Mouse (Mus musculus): Measurements from ENCODE around the gene Ccdc97.
A peak's percentile ranks its signal among the peaks of the same experiment; 100 is the strongest.

Gene Ccdc97

DNA sequence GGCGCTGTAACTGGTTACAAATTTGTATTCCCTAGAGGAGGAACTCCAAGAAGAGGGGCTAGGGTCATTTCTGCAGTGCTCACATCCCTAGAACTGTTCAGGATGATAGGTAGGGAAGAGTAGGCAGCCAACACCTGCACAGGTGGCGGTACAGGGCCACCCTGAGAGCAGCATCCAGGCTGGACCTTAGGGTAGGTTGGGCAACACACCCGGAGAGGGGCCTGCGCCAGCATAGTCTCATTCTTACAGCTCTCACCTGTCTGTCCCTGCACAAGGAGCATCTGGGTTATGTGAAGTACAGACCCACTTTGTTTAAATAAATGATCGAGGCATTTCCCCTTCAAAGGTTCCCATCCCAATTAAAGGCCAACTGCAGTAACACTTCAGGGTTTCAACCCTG lies 1.9 kb upstream of the Ccdc97 start:
- no peak for DNase-seq (ENCODE audit: low spot score)

DNA sequence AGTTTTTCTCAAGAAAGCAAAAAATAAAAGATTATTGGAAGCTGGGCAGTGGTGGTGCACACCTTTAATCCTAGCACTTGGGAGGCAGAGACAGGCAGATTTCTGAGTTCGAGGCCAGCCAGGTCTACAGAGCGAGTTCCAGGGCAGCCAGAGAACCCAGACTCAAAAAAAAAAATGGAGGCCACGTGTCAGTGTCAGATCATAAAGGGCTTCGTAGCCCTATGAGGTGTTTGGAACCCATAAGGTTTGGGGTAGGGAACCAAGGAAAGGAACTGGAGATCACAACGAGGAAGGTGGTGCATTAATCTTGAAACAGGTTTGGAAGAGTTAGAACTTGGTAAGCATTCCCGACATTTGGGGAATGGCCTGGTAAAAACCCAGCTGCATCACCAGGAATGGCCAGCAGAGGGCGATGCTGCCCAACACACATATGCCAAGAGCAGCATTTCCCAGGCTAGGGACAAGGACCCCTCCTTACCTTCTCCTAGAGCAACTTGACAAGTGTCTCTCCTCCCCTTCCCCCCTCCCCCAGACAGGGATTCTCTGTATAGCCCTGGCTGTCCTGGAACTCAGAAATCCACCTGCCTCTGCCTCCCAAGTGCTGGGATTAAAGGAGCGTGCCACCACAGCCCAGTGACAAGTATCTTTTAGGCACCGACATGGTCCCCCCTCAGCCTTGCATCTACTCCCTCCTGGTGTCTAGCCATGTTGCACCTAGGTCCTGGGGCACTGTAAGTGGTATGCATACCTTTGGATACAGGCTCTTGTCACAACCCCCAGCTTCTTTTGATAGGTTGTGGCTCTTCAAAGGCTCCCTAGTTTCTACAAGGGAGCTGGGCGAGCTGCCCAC lies 1.1 kb upstream of the Ccdc97 start:
- peak; percentile 81 for DNase-seq (ENCODE audit: low spot score)

DNA sequence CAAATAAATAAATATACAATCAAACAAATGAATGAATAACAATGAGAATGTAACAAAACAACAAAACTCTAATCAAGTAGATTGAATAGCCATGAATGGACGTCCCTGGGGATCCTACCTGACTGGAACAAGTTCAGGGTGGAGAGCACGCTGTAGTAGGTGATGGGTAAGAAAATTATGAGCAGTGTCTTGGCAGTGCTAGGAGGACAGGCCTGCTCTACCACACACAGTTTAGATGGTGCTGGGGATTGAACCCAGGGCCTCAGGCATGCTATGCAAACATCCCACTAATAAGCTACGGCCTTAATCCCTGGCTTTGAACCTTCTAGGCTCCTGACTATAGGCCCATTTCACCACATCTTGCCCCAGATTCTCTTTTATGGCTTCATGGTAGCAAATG lies 1.4 kb downstream of the Ccdc97 start:
- DNase-seq (ENCODE audit: low spot score): no peak

DNA sequence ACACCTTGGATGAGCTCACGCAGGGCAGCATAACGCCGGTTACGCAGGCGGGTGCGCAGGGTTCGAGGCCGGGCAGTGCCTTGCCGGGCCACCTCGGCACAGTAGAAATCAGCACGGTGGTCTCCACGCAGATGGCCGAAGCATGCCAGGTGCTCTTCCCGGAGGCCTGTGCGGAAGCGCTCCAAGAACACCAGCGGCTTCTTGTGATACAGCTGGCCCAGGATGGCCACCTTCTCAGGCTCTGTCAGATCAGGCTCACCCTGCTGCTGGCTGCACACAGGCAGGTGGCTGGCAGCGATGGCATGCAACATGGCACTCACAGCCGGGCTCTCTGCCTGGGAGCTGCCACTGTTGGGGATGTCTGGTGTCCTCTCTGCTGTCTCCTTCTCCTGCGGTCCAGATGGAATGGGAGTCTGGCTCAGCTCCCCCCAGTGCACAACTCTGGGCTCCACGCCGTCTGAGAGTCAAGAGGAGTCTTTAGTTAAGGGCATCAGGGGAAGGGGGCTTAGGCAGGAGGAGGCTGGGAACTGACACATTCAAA lies 3.1 kb downstream of the Ccdc97 start:
- DNase-seq (ENCODE audit: low spot score): no peak

DNA sequence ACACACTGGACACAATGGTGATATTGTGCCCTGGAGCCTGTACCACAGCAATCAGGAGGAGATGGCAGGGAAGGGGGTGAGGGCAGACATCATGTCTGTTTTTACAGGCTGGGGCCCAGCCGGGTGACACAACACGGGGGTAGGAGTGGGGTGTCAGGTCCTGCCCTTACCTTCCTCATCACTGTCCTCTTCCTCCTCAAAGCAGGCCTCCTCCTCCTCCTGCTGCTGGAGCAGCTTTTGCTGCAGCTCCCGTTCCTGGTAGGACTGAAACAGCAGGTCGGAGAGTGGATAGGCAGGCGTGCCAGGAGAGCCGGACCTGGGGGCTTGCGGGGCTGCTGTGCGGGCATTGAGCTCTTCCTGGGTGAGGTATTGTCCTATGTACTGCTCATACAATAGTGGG lies 4.3 kb downstream of the Ccdc97 start:
- DNase-seq (ENCODE audit: low spot score): no peak

DNA sequence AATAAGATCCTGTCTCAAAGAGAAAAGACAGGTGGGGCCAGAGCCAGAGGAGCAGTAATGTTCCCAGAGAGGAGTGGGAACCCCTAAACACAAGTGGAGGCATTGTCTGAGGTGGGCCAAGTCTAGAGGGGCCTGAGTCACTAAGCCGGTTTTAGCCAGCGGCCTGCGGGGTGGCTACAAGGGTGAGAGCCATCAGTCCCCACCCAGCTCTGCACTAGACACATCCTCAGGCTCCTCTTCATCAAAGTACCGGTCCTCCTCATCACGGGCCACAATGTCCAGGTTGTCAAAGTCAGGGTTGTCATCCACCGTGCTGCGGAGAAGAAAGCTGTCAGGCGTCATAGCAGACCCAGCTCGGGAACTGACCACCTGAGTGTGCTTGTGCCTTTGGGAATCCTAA lies 6.1 kb downstream of the Ccdc97 start:
- DNase-seq (ENCODE audit: low spot score): no peak

DNA sequence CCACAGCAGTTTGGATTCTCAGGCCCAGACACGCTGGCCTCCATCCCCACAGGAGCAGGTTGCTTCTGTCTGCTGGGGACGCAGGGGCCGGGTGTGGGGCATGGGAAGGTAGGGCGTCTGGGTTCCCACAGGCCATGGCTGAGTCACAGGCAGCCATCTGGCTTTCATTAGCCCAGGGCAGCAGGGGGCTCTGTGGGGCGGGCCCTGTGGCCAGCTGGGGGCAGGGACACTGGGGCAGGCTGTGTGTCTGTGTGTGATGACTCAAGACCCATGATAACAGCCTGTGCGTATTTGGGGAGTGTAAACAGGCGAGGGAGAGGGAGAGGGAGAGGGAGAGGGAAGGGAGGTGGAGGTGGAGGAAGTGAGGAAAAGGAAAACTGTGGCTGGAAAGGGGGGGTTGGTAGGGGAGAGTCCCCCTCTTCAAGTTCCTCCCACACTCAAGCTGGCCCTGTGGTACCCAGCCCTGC lies 7.1 kb downstream of the Ccdc97 start:
- DNase-seq (ENCODE audit: low spot score): peak; percentile 67

DNA sequence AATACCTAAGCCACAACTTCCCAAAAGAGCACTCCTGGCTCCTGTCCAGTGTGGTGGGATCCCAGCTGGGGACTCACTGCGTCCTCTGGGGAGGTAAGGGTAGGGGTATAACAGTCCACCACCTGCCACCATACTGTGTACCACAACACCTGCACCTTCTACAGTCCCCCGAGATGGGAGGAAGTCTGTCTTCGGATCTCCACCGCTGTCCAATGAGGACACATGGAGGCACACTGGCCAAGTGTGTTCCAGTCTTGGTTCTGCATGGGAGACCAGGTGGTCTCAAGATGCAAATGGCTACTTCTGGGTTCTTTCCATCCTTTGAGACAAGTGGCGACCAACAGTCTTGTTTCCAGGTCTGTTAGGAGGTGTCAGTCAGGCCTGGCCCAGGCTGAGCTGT lies 7.7 kb downstream of the Ccdc97 start:
- no peak for DNase-seq (ENCODE audit: low spot score)

DNA sequence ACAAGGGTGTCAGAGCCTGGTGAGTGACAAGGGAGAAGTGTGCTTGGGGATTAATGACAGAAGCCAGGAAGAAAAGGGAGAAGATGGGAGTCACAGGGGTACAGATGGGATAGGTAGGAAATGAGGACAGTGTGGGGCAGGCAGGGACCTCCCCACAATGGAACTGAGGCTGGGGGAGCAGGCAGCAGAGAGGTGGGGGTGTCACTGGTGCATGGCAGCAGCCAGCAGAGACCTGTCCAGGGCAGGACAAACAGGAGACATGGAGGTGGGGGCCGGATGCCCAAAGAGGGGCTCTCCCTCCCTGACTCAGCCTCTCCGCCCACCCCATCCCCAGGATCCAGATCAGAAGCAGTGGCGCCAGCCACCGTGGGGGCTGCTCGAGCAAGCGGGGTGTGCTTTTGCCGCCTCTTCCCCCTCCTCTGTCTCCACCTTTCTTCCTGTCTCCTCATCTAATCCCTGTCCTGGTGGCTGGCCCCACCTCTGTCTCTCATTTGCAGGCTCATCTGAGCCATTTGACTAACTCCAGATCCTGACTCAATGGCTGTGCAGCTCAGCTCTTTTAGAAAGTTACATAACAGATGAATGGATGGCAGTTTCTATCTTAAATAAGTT lies 8.3 kb downstream of the Ccdc97 start:
- no peak for DNase-seq (ENCODE audit: low spot score)

DNA sequence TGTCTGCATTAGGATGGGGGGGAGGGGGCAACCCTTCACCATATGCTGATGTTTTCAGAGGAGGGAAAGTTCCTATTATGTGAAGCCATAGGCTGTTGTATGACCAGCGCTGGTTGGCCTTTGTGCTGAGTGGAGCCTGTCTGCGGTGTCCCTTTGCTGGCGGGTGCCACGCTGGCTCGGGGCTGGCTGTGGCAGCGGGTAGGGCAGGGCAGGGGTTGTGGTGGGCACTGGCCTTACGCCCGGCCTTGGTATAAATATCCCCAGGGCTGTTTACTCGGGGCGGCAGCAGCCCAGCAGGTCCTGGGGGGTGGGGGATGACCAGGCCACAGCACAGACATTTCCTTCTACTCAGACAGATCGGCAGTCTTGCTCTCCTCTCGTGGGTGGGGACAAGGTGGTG lies 8.9 kb downstream of the Ccdc97 start:
- no peak for DNase-seq (ENCODE audit: low spot score)

DNA sequence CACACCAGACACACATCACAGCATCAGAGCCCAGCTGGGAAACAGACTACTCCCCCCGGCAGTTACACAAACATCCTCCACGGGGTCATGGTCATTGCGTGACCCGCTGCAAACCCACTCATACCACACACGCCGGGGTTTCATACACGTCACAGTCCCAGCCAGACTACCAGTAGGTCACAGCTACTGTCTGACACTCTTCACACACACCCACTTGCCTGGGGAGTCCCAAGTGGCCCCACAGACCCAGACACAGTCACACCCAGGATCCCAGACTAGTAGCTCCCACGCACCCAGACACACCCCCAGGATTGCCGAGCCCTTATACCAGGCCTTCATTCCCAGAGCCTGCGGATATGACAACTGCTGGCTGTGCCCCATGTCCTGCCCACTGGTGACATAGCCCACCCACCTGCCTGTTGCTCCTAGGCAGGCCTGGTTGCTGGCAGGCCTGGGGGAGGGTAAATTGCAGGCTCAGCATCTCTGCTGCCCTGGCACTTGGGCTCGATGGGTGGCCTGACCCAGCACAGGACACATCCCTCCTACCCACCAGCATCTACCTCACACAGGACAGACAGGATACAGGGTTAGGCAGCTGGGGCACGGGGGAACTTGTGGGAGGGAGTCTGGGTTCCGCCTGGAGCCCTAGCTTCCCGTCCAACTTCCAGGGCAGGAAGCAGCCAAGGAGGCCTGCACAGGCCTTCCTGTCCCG lies 11.2 kb downstream of the Ccdc97 start:
- peak; percentile 34 for DNase-seq (ENCODE audit: low spot score)

DNA sequence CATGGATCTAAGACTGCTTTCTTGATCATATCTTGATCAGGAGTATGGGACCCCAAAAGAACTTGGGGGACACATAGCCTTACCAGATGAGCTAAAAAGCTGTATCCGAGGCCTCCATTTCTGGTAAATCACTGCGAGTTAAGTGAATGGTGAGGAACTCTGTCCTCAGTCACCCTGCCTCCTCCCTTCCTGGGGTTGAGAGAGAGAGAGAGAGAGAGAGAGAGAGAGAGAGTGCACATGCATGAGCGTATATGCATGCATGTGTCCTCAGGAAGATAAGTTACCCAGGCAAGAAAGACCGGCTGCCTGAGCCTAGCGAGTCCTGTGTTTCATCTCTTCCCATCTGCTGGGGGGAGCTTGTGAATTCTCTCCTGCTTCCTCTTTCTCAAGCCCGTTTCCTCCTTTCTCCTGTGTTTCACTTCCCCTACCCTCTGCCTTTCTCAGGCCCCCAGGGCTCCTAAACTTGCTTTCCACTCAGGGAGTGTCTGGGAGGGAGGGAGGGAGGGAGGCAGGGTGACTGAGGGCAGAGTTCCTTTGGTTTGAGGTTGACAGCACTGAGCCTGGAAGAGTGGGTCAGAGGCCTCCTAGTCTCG lies 12.2 kb downstream of the Ccdc97 start:
- peak; percentile 41 for DNase-seq (ENCODE audit: low spot score)

DNA sequence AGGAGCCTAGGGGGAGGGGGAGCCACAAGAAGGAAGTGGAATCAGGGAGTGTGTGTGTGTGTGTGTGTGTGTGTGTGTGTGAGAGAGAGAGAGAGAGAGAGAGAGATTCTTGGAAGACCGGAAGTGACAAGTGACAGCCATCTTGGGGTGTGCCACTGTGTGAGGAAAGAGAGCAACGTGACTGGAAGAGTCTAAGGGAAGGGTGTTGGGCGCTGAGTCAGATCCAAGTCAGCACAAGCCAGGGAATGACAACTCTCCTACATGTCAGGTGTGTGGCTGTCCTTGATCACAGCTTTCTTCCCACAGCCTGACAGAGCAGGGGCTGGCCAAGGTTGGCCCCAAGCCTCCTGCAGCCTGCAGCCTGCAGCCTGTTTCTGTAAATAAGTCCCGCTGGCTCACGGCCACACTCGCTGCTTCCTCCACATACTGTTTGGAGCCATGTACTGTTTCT lies 13.1 kb downstream of the Ccdc97 start:
- DNase-seq (ENCODE audit: low spot score): peak; percentile 77

DNA sequence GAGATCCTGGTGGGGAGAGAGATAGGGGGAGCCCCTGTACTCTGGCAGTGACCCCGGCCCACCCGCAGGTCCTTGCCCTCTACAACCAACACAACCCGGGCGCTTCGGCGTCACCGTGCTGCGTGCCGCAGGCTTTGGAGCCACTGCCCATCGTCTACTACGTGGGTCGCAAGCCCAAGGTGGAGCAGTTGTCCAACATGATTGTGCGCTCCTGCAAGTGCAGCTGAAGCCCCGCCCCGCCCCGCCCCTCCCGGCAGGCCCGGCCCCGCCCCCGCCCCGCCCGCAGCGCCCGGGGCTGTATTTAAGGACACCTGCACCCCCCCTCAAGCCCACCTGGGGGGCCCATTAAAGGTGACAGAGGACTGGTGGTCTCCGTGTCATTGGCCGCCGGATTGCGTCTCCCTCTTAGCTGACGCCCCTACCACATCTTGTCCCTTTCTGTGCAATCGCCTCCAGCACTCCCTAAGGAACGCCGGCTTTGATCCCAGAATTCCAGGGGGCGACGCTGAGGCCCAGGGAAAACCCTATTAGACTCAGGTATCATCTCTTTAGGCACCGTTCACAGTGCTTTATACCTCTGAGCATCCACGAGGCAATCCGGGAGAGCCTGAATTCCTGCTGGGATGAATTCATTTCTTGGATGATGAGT lies 14.0 kb downstream of the Ccdc97 start:
- DNase-seq (ENCODE audit: low spot score): no peak

DNA sequence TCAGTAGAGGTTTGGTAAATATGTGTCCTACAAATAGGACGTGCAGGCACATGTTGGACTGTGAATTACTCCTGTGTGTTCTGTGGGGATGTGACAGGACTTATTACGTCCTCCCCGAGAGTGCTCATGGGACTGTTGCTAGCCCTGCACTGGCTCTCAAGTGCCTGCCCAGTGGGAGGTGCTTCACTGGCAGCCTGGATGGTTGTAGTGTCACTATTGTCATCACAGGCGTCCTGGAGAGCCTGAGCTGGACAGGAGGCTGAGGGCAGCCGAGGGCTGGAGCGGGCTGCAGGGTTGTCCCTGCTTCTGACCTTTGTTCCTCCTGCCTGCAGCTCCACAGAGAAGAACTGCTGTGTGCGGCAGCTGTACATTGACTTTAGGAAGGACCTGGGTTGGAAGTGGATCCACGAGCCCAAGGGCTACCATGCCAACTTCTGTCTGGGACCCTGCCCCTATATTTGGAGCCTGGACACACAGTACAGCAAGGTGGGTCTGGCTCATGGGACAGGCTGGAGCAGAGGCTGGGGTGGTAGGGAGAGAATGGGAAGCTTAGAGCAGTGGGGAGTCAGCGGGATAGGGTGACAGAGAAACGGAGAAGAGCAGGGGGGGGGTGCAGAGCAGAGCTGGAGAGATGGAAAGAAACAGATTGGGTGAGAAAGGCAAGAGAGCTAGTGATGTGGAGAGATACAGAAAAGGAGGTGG lies 14.9 kb downstream of the Ccdc97 start:
- peak; percentile 46 for DNase-seq (ENCODE audit: low spot score)

DNA sequence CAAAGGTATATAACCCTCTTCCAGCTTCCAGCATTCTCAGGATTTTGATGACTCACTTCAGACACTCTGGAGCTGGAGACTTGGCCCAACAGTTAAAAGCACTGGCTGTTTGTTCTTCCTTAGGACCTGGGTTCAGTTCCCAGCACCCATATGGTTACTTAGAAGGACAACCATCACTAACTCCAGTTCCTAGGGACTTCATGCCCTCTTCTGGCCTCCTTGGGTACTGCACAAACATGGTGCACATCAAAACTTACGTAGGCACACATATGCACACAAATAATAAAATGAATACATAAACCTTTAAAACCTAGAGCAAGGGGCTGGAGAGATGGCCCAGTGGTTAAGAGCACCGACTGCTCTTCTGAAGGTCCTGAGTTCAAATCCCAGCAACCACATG lies 16.5 kb downstream of the Ccdc97 start:
- no peak for DNase-seq (ENCODE audit: low spot score)

DNA sequence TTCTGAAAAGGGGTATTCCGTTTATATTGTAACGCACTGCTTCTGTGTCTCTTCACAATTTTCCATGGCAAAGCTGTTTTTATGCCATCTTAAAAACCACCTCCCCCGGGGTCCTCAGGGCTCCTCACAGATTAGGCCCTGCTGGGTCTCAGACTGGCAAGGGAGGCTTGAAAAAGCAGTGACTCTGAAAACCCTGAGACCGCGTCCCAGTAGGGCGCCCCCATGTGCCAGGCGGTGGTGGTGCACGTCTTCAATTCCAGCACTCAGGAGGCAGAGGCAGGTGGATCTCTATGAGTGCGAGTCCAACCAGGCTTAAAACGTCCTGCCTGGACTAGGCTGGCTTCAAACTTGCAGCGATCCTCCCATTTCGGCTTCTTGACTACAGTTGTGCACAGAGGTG lies 18.2 kb downstream of the Ccdc97 start:
- DNase-seq (ENCODE audit: low spot score): no peak

DNA sequence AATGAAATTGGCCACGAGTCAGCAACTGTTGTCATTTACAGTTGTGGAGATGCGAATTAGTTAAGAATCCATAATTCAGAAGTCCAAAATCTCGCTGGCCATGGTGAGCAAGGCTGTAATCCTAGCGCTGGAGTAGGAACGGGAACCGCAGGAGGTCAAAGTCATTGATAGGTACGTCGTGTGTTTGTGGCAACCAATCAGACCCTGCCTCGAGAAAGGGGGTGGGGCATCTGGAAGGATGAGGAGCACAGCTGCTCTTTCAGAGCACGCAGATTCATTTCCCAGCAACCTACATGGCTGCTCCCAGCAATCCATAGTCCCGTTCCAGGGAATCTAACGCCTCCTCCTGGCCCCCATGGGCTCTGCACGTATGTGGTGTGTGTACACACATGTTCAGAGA lies 19.0 kb downstream of the Ccdc97 start:
- no peak for DNase-seq (ENCODE audit: low spot score)

DNA sequence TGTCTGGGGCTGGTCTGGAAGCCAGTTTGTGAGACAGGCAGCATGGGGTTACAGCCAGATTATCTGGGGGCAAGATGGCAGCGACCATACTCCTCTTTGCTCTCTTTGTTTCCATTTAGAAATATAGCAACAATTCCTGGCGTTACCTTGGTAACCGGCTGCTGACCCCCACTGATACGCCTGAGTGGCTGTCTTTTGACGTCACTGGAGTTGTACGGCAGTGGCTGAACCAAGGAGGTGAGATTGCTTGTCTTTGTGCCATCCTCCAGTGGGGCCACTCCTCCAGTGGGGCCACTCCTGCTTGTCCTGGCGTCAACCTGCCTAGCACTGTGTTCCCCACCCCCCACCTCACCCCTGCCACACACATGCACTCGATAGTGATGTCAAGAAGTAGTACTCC lies 24.8 kb downstream of the Ccdc97 start:
- no peak for DNase-seq (ENCODE audit: low spot score)

DNA sequence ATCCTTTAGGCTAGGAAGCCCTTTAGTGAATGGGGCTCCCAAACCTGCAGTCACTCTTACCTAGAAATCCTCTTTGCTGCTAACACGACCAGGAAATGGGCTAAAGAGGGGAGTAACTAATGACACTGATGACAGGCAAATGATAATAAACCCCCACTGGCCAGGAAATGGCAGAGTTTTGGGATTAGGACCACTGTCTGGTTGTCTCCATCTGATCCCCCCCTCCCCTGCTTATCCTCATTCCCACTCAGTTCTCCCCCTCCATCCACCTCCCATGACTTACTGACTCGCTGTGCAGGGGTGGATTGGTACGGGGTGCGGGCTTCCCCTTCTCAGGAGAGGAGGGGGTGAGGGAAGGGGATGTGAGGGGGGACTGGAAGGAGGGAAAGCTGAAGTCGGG lies 28.8 kb downstream of the Ccdc97 start:
- no peak for DNase-seq (ENCODE audit: low spot score)

DNA sequence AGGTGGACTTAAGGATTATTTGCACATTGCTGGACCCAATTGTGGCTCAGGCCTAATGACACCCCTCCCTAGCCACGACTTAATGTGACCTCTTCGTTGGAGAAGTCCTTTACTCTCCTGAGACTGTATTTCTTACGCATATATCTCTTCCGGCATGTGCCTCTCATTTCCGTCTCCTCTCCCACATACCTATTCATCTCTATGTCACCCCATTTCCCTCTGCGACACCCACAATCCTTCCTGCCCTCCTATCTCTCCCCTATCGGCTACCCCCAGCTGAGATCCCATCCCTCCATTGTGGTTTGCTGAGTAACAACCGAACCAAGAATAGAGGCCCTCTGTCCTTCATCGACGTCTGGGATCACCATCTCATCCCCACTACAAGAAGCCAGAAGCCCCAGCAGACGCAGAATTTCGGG lies 29.3 kb downstream of the Ccdc97 start:
- no peak for DNase-seq (ENCODE audit: low spot score)

Measured in adipocyte (in vitro differentiated cells).